Mouse (Mus musculus) lung, adult 2 months (tissue): Measurements from ENCODE around the gene Acsl6.

Source experiments
- CTCF ChIP-seq: fragments of 200-500 bp; IDR thresholded peaks from 2 replicates; pipeline ENCODE4 v1.5.1; 2011; ENCODE audit warnings: mild to moderate bottlenecking, low read length, control low read depth; ENCODE audit not compliant: insufficient read depth
- POLR2A ChIP-seq: fragments of 200-500 bp; IDR thresholded peaks from 2 replicates; pipeline ENCODE4 v1.6.1; 2011; ENCODE audit warnings: low read depth, mild to moderate bottlenecking, control low read depth, low read length, borderline replicate concordance; ENCODE audit errors: extremely low read depth

GRCm38 (mm10) chr11:54303076-54303727, 396 bp upstream of the Acsl6 start:
- TF ChIP-seq CTCF, result no peak
- TF ChIP-seq POLR2A, result no peak
